Mouse (Mus musculus) right cerebral cortex, adult 2 months (tissue): ENCODE results near the gene Sprtn.

Experiments used
- DNase-seq, 2 experiments: peaks; one replicate each; pipeline ENCODE4 v3.0.0; 2021 to 2022; ENCODE audit warnings: low spot score in 2 of 2

The Sprtn gene

GRCm38 (mm10) chr8:124944406-124944805 lies 46.7 kb downstream of the Sprtn start:
- DNase-seq, result no peak

DNA sequence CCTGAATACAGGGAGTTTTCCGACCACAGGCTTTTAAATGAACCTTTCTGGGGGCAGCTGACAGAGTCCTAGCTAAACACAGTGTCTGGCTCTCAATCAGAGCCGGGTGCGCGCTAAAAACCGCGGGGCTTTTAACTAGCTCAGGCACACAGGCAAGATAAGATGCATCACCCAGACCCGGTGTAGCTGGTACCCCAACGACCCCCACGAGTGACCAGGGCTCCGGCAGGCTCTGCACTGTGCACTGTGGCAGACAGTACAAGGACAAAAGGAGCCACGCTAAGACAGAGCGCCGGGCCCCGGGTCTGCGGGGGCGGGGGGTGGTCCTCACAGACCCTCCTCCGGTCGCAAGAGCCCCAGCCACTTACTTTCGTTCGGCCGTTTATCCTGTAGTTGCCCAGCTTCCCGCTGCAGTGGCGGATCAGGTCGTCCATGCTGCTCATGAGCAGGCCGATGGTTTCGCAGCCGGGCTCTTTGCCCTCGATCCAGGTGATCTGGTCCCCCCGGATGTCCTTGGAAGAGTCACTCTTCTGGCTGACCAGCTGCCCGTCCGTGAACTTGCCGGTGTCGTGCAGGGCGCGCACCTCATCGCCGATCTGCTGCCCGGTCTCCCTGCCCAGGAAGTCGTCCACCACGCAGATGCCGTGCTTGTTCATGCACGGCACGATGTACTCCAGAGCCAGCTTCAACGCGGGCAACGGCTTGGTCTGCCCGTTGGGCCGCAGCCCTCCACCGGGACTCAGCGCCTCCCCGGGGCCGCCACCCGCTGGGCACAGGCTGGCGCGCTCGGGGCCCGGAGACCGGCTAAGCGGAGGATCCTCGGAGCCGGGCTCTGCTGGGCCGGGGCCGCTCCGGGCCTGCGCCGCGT lies 50.4 kb downstream of the Sprtn start:
- peak; percentile 39 to 49 for DNase-seq

DNA sequence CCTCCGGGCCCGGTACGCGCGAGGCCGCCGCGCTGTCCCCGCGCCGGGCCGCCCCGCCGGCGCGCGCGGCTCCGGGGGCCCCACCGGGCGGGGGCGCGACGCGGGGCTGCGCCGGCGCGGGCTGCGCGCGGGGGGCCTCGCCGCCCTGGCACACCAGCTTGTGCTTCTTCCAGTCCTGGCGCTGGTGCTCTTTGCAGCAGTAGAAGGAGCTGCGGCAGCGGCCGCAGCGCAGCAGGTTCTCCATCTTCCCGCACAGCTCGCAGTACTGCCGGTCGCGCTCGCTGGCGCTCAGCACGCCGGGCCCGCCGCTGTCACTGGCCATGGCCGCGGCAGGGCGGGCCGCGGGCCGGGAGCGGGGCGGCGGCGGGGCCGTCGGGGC lies 51.0 kb downstream of the Sprtn start:
- DNase-seq, result no peak

DNA sequence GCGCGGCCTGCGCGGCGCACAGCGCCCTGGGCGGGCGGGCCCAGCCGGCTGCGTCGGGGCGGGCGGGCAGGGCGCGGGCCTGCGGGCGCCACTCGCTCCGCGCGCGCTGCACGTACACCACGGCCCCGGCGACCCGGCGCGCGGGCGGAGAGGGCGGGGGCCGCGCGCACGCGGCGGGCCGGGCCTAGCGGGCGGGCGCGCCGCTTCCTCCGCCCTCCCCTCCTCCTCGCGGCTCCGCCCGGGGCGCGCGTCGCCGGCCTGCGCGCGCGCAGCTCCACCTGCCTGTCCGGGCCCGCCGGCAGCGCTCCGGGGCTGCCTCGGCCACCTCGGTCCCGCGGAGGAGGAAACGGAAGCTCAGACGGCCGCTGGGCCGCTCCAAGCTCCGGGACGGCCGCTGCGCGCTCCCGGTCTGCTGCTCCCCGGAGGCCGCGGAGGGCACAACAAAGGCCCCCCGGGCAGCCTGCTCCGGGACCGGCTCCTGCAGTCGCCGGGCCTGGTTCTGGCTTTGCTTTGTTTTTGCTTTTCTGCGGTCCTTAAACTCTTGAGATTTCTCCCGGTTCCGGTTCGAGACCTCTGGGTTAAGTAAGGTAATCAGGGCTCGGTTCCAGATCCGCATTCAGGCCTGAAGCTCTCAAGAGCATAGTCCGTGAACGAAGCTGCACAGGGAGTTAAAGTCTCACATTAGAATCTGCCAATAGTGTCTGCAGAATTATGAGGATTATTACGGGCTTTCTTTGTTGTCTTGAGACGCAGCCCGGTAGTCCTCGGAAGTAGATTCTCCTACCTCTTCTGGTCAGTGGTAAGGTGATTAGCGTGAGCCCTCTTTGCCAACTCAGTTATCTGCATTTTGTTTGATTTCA lies 51.8 kb downstream of the Sprtn start, which contains the start of gene Egln1:
Gene Egln1, minus strand, starts transcription at position 116 of the 860 bp plus-strand sequence.
- DNase-seq, result peak; percentile 60 to 71

GRCm38 (mm10) chr8:124950069-124950456 lies 52.4 kb downstream of the Sprtn start:
- DNase-seq, result no peak

GRCm38 (mm10) chr8:124950865-124951264 lies 53.2 kb downstream of the Sprtn start:
- no peak for DNase-seq

- DNase-seq, result no peak
Measured at GRCm38 (mm10) chr8:124953188-124953587, 55.5 kb downstream of the Sprtn start.

- no peak for DNase-seq
Measured at GRCm38 (mm10) chr8:124954572-124955082, 56.9 kb downstream of the Sprtn start.
